Mouse (Mus musculus): ENCODE measurements around the gene Gm21149. TPM values are rescaled to one million over a fixed set of nuclear protein-coding genes. Genes with fewer than 3 reads are reported as not detected.
"Not testable (repeated sequence)": the region's sequence is repeated elsewhere in the genome, so short reads cannot be mapped to it uniquely, and the experiment has no call there.

Gm21149 gene
- polyA plus RNA-seq (2014; fragmentation: Nextera tagmentation; extraction: Ambion mirVana) = not detected in 2 replicates

DNA sequence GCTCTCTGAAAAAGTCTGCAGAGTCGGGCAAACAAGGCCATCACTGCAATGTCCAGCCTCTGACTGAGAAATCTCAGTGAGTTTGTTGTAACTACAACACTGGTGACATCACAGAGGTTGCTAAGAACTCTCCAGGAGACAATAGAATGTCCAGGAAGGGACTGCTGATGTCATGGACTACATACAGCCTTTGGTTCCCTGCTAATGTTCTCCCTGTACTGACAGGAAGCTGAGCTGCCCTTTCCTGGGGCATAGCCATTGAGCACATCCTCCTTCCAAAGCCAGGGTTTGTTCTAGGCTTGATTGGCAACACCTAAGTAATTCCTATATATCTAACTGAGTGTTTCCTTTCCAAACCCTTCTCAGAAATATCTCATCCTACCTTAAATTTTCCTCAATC lies at the start of gene Gm21149:
Gene Gm21149 (minus strand): TSS at position 101 of the 400 bp plus-strand sequence.
- not testable (repeated sequence) for H3K9me3 ChIP-seq (ENCODE audit: control insufficient read depth, low read length); H3K27ac ChIP-seq (replicated peaks; ENCODE audit: low read depth, low read length); H3K4me1 ChIP-seq (ENCODE audit: control insufficient read depth, insufficient read depth, low read length); H3K27me3 ChIP-seq (ENCODE audit: control insufficient read depth, insufficient read depth, low read length); ATAC-seq (ENCODE audit: insufficient number of reproducible peaks, low FRiP score, low TSS enrichment, low read depth); H3K4me2 ChIP-seq (ENCODE audit: low read depth, severe bottlenecking); H3K9ac ChIP-seq (ENCODE audit: low read length); H3K4me3 ChIP-seq (ENCODE audit: low read depth, low read length); H3K36me3 ChIP-seq (ENCODE audit: control insufficient read depth, insufficient read depth, low read length); DNase-seq (ENCODE audit: low spot score)
- 72% methylated on average over 1 of the region's 1 CpGs for WGBS

DNA sequence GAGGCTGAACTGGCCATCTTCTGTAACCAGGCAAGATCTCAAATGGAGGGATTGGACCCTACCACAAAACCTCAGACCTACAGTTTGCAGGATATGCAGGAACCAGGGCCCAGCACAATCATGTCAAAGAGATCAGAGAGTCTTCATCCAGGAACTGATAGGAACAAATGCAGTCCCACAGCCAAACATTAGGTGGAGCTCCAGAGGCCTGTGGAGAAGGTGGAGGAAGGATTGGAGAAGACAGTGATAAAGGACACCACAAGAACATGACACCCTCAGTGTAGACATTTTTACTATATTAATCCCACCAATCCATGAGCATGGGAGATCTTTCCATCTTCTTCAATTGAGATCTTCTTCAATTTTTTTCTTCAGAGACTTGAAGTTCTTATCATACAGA lies 46.1 kb upstream of the Gm21149 start:
- not testable (repeated sequence) for DNase-seq (ENCODE audit: low spot score); H3K9ac ChIP-seq (ENCODE audit: low read length); H3K4me1 ChIP-seq (ENCODE audit: control insufficient read depth, insufficient read depth, low read length); H3K4me2 ChIP-seq (ENCODE audit: low read depth, severe bottlenecking); ATAC-seq (ENCODE audit: insufficient number of reproducible peaks, low FRiP score, low TSS enrichment, low read depth); H3K9me3 ChIP-seq (ENCODE audit: control insufficient read depth, low read length); H3K27ac ChIP-seq (replicated peaks; ENCODE audit: low read depth, low read length); H3K36me3 ChIP-seq (ENCODE audit: control insufficient read depth, insufficient read depth, low read length); H3K27me3 ChIP-seq (ENCODE audit: control insufficient read depth, insufficient read depth, low read length); H3K4me3 ChIP-seq (ENCODE audit: low read depth, low read length)

DNA sequence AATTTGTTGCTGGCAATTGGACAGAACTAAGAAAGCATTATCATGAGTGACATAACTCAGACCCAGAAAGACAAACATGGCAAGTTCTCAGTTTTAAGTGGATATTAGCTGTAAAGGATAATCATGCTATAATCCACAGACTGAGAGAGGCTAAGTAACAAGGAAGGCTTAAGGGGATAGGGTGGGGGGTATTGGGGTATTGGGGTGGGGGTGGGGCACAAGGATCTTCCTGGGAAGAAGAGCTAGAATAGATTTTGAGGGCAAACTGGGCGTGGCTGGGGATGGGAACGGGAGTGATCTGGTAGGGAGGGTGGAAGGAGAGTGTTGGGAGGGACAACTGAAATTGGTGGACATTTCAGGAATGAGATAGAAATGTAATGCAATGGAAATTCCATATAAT lies 45.7 kb upstream of the Gm21149 start:
- WGBS = 43% methylated on average over 2 of the region's 2 CpGs
- H3K27me3 ChIP-seq (ENCODE audit: control insufficient read depth, insufficient read depth, low read length); H3K36me3 ChIP-seq (ENCODE audit: control insufficient read depth, insufficient read depth, low read length); H3K4me1 ChIP-seq (ENCODE audit: control insufficient read depth, insufficient read depth, low read length); H3K4me2 ChIP-seq (ENCODE audit: low read depth, severe bottlenecking); ATAC-seq (ENCODE audit: insufficient number of reproducible peaks, low FRiP score, low TSS enrichment, low read depth); H3K9me3 ChIP-seq (ENCODE audit: control insufficient read depth, low read length); H3K27ac ChIP-seq (replicated peaks; ENCODE audit: low read depth, low read length); DNase-seq (ENCODE audit: low spot score); H3K9ac ChIP-seq (ENCODE audit: low read length); H3K4me3 ChIP-seq (ENCODE audit: low read depth, low read length): not testable (repeated sequence)

DNA sequence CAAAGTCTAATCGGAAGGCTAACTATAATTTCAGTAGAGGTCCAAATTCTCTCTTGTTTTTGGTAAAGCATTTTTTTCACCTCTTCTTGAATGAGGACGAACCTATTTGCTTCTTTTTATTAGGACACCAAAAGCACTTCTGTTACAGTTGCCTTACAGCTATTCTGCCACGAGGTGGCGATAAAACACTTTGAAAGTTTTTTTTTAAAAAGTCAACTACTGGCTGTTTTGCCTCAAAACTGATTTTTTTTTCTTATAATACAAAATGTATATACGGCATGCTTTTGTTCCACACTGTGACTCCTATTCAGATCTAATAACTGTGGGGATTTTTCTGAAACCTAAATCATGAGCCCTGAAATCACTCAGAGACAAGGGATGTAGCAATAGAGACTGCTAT lies 44.1 kb upstream of the Gm21149 start:
- H3K27ac ChIP-seq (replicated peaks; ENCODE audit: low read depth, low read length); H3K27me3 ChIP-seq (ENCODE audit: control insufficient read depth, insufficient read depth, low read length); ATAC-seq (ENCODE audit: insufficient number of reproducible peaks, low FRiP score, low TSS enrichment, low read depth); H3K4me1 ChIP-seq (ENCODE audit: control insufficient read depth, insufficient read depth, low read length); H3K9ac ChIP-seq (ENCODE audit: low read length); DNase-seq (ENCODE audit: low spot score); H3K9me3 ChIP-seq (ENCODE audit: control insufficient read depth, low read length); H3K36me3 ChIP-seq (ENCODE audit: control insufficient read depth, insufficient read depth, low read length); H3K4me3 ChIP-seq (ENCODE audit: low read depth, low read length); H3K4me2 ChIP-seq (ENCODE audit: low read depth, severe bottlenecking): not testable (repeated sequence)
- 21% methylated on average over 5 of the region's 5 CpGs for WGBS

DNA sequence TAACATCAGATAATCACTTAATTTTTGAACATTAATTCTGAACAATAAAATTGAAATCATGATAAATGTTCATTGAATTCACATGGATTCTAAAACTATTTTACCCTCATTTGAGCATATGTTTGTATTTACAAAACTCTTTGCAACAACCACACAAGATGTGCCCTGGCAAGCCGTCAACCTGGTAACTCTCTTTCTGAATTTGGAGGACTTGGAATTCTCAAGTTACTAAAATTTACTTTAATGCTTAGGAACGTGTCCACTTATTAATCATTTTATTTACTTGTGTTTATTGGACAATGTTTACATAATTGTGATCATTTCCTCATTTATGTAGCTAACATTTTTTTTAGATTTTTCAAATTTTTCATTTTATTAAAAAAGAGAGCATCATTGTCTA lies 40.8 kb upstream of the Gm21149 start:
- H3K4me1 ChIP-seq (ENCODE audit: control insufficient read depth, insufficient read depth, low read length); H3K27ac ChIP-seq (replicated peaks; ENCODE audit: low read depth, low read length); H3K4me3 ChIP-seq (ENCODE audit: low read depth, low read length); DNase-seq (ENCODE audit: low spot score); H3K27me3 ChIP-seq (ENCODE audit: control insufficient read depth, insufficient read depth, low read length); H3K9ac ChIP-seq (ENCODE audit: low read length); H3K36me3 ChIP-seq (ENCODE audit: control insufficient read depth, insufficient read depth, low read length); H3K4me2 ChIP-seq (ENCODE audit: low read depth, severe bottlenecking); H3K9me3 ChIP-seq (ENCODE audit: control insufficient read depth, low read length): not testable (repeated sequence)
- 74% methylated on average over 2 of the region's 2 CpGs for WGBS
- ATAC-seq (ENCODE audit: insufficient number of reproducible peaks, low FRiP score, low TSS enrichment, low read depth) = peak; percentile 47; the same call in 1 of the 2 replicates

DNA sequence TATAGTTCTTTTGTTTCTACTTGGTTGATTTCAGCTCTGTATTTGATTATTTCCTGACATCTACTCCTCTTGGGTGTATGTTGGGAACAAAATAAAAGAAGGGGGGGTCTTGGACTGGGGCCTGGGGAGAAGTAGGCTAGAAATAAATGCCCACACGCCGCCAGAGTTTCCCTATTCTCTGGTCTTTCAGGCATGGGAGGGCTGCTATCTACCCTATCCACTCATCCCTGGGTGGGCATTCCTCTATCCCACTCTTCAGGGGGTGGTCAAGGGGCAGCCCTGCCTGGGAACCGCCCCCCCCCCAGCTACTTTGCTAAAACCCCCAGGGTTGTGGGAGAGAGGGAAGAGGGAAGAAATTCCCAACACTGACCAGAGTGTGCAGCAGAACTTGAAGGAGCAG lies 35.9 kb upstream of the Gm21149 start:
- not testable (repeated sequence) for ATAC-seq (ENCODE audit: insufficient number of reproducible peaks, low FRiP score, low TSS enrichment, low read depth); DNase-seq (ENCODE audit: low spot score); H3K27me3 ChIP-seq (ENCODE audit: control insufficient read depth, insufficient read depth, low read length)

DNA sequence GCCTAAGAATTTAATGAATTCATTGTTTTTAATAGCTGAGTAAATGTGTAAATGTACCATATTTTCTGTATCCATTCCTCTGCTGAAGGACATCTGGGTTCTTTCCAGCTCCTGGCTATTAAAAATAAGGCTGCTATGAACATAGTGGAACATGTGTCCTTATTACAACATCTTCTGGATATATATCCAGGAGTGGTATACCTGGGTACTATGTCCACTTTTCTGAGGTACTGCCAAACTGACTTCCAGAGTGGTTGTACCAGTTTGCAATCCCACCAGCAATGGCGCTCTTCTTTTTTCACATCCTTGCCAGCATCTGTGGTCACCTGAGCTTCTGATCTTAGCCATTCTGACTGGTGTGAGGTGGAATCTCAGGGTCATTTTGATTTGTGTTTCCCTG lies 33.6 kb upstream of the Gm21149 start:
- not testable (repeated sequence) for H3K36me3 ChIP-seq (ENCODE audit: control insufficient read depth, insufficient read depth, low read length); H3K4me1 ChIP-seq (ENCODE audit: control insufficient read depth, insufficient read depth, low read length); H3K27me3 ChIP-seq (ENCODE audit: control insufficient read depth, insufficient read depth, low read length); H3K4me3 ChIP-seq (ENCODE audit: low read depth, low read length); H3K9ac ChIP-seq (ENCODE audit: low read length); H3K4me2 ChIP-seq (ENCODE audit: low read depth, severe bottlenecking); DNase-seq (ENCODE audit: low spot score); H3K9me3 ChIP-seq (ENCODE audit: control insufficient read depth, low read length); H3K27ac ChIP-seq (replicated peaks; ENCODE audit: low read depth, low read length)
- peak; percentile 76; the same call in 1 of the 2 replicates for ATAC-seq (ENCODE audit: insufficient number of reproducible peaks, low FRiP score, low TSS enrichment, low read depth)
- WGBS = 75% methylated on average over 1 of the region's 1 CpGs

More for the DNA sequence above, 35.9 kb upstream of the Gm21149 start:
- H3K9ac ChIP-seq (ENCODE audit: low read length); H3K9me3 ChIP-seq (ENCODE audit: control insufficient read depth, low read length); H3K4me2 ChIP-seq (ENCODE audit: low read depth, severe bottlenecking); H3K4me1 ChIP-seq (ENCODE audit: control insufficient read depth, insufficient read depth, low read length); H3K27ac ChIP-seq (replicated peaks; ENCODE audit: low read depth, low read length); H3K36me3 ChIP-seq (ENCODE audit: control insufficient read depth, insufficient read depth, low read length); H3K4me3 ChIP-seq (ENCODE audit: low read depth, low read length): not testable (repeated sequence)
- 71% methylated on average over 3 of the region's 3 CpGs for WGBS

DNA sequence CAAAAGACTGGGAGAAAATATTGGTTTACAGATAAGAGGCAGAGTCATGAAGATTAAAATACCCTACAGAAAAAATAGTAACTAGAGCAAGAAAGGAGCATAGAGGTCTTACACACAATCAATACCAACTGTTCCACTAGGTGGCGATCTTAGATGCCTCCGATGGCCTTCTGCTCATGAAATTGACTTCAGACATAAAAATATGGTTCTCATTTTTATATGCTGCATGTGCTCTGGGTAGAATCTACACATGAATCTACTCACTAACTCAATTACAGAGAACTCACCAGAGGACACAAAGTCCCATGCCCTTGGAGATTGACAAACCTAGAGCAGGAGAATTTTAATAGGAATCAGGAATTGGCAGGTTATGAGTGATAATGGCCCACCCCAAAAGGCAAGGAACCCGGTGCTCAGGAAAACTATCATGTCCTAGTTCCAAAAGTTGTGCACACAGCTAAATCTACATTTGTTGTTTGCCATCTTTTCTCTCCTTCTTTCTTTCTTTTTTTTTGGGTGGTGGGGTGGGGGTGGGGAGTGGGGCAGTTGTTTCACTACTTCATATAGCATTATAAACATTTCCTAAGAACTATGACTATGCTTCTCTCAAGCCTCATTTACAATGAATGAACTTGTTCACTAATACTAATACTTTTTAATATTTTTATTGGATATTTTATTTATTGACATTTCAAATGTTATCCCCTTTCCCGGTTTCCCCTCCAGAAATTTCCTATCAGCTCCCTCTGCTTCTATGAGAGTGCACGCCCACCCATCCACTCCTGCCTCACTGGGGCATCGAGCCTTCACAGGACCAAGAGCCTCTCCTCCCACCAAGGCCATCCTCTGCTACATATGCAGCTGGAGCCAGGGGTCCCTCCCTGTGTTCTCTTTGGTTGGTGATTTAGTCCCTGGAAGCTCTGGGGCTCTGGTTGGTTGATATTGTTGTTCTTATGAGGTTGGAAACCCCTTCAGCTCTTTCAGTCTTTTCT lies 32.4 kb upstream of the Gm21149 start:
- not testable (repeated sequence) for H3K9me3 ChIP-seq (ENCODE audit: control insufficient read depth, low read length)

More for the DNA sequence above, 32.4 kb upstream of the Gm21149 start:
- not testable (repeated sequence) for H3K27ac ChIP-seq (replicated peaks; ENCODE audit: low read depth, low read length); H3K4me2 ChIP-seq (ENCODE audit: low read depth, severe bottlenecking); H3K9ac ChIP-seq (ENCODE audit: low read length); H3K4me1 ChIP-seq (ENCODE audit: control insufficient read depth, insufficient read depth, low read length); DNase-seq (ENCODE audit: low spot score); H3K27me3 ChIP-seq (ENCODE audit: control insufficient read depth, insufficient read depth, low read length); H3K4me3 ChIP-seq (ENCODE audit: low read depth, low read length); H3K36me3 ChIP-seq (ENCODE audit: control insufficient read depth, insufficient read depth, low read length); ATAC-seq (ENCODE audit: insufficient number of reproducible peaks, low FRiP score, low TSS enrichment, low read depth)
- WGBS = 65% methylated on average over 6 of the region's 6 CpGs
